Comparison of ENCODE assay signal across 20 mouse cellular contexts in genomic region chr1:149922219-149922618, GRCm38 (mm10). TPM values are rescaled to one million over a fixed set of nuclear protein-coding genes. Genes with fewer than 3 reads are reported as not detected.
DNase-seq lines count a peak whose midpoint lies in the region; ATAC-seq and TF ChIP-seq lines count a peak whose summit lies in the region.
"Had no signal": no experiment of that assay in that cellular context is flagged by ENCODE, and none has a peak within 500 bp of the region (broad histone marks: within the 10 kb centered on the region; RNA-seq: fewer than 3 reads in every experiment).

No protein-coding gene starts in this region.

- no peak overlapping the region for H3K4me2 ChIP-seq in kidney, postnatal 0 days (ENCODE audit: low read length)
- no peak overlapping the region for H3K4me2 ChIP-seq in intestine, embryonic 15.5 days (replicated peaks)
- H3K4me2 ChIP-seq in stomach, embryonic 16.5 days (ENCODE audit: low read depth, low read length): peak overlapping the region; percentile 5; the same call in 1 of the 2 replicates
- H3K4me2 ChIP-seq: embryonic facial prominence, embryonic 12.5 days; forebrain, embryonic 12.5 days; heart, embryonic 13.5 days; hindbrain, embryonic 15.5 days had no signal

- ATAC-seq in kidney, postnatal 0 days (replicated peaks; ENCODE audit: low FRiP score, low read depth): no peak
- ATAC-seq in intestine, embryonic 15.5 days: peak; percentile 65; the same call in 1 of the 2 replicates
- ATAC-seq in stomach, embryonic 16.5 days (ENCODE audit: insufficient read depth, low FRiP score): peak; percentile 71; the same call in 1 of the 2 replicates

- 25% methylated on average over 1 of the region's 1 CpGs for WGBS in kidney, postnatal 0 days
- 52% methylated on average over 1 of the region's 1 CpGs for WGBS in intestine, embryonic 15.5 days
- WGBS in stomach, embryonic 16.5 days: 53% methylated on average over 1 of the region's 1 CpGs

- no peak for TF ChIP-seq CTCF in kidney, postnatal 0 days (IDR thresholded peaks at IDR 0.05; ENCODE audit: low read depth)

- H3K4me1 ChIP-seq in kidney, postnatal 0 days (replicated peaks; ENCODE audit: insufficient read depth, low read length): no peaks in the 10 kb centered on the region
- H3K4me1 ChIP-seq in intestine, embryonic 15.5 days (replicated peaks): no peaks in the 10 kb centered on the region
- H3K4me1 ChIP-seq in stomach, embryonic 16.5 days (ENCODE audit: control insufficient read depth, insufficient read depth, low read length): no peaks in the 10 kb centered on the region
- H3K4me1 ChIP-seq: embryonic facial prominence, embryonic 12.5 days; forebrain, embryonic 12.5 days; heart, embryonic 13.5 days; hindbrain, embryonic 15.5 days had no signal

- DNase-seq in kidney, postnatal 0 days (ENCODE audit: low spot score): no peak
- no peak for DNase-seq in kidney, adult 8-10 months
- DNase-seq in retina, embryonic 14.5 days (ENCODE audit: low spot score): peak; percentile 8
- DNase-seq in testis, postnatal 10 days (ENCODE audit: low spot score): no peak
- no peak for DNase-seq in urinary bladder, adult 18-20 months (ENCODE audit: low spot score in 2 of 2)
- DNase-seq in adrenal gland, adult 2 months: no peak
- DNase-seq: adrenal gland, adult 8-10 months; adrenal gland, postnatal 36 days; cerebellum, adult 2 months; cerebellum, postnatal 10 days; gastrocnemius, postnatal 36 days; heart, adult 11 months; heart, postnatal 36 days had no signal

- H3K27me3 ChIP-seq in kidney, postnatal 0 days (ENCODE audit: insufficient read depth, low read length): no peaks in the 10 kb centered on the region
- H3K27me3 ChIP-seq in intestine, embryonic 15.5 days (replicated peaks): no peaks in the 10 kb centered on the region
- H3K27me3 ChIP-seq in stomach, embryonic 16.5 days (ENCODE audit: control insufficient read depth, insufficient read depth, low read length): no peaks in the 10 kb centered on the region
- H3K27me3 ChIP-seq: CH12.LX; embryonic facial prominence, embryonic 12.5 days; forebrain, embryonic 12.5 days; heart, embryonic 13.5 days; hindbrain, embryonic 15.5 days had no signal

- no peak overlapping the region for H3K4me3 ChIP-seq in kidney, postnatal 0 days (replicated peaks; ENCODE audit: low read depth, low read length)
- H3K4me3 ChIP-seq in intestine, embryonic 15.5 days (replicated peaks): no peak overlapping the region
- peak overlapping the region; percentile 12; the same call in 1 of the 2 replicates for H3K4me3 ChIP-seq in stomach, embryonic 16.5 days (replicated peaks; ENCODE audit: low read length)
- H3K4me3 ChIP-seq: embryonic facial prominence, embryonic 12.5 days; forebrain, embryonic 12.5 days; heart, embryonic 13.5 days; hindbrain, embryonic 15.5 days had no signal

- peak overlapping the region; percentile 31; the same call in 1 of the 2 replicates for H3K27ac ChIP-seq in kidney, postnatal 0 days
- no peak overlapping the region for H3K27ac ChIP-seq in intestine, embryonic 15.5 days
- peak overlapping the region; percentile 54 for H3K27ac ChIP-seq in stomach, embryonic 16.5 days (ENCODE audit: low read length)
- H3K27ac ChIP-seq: embryonic facial prominence, embryonic 12.5 days; forebrain, embryonic 12.5 days; heart, embryonic 13.5 days; hindbrain, embryonic 15.5 days had no signal

- no peak overlapping the region for H3K9ac ChIP-seq in kidney, postnatal 0 days (ENCODE audit: low read depth, low read length)
- H3K9ac ChIP-seq in intestine, embryonic 15.5 days: no peak overlapping the region
- H3K9ac ChIP-seq in stomach, embryonic 16.5 days (ENCODE audit: low read length): no peak overlapping the region
- H3K9ac ChIP-seq: embryonic facial prominence, embryonic 12.5 days; forebrain, embryonic 12.5 days; heart, embryonic 13.5 days; hindbrain, embryonic 15.5 days had no signal

- H3K9me3 ChIP-seq in kidney, postnatal 0 days (replicated peaks; ENCODE audit: low read length): no peaks in the 10 kb centered on the region
- no peaks in the 10 kb centered on the region for H3K9me3 ChIP-seq in intestine, embryonic 15.5 days
- no peaks in the 10 kb centered on the region for H3K9me3 ChIP-seq in stomach, embryonic 16.5 days (replicated peaks; ENCODE audit: control insufficient read depth, low read length)
- H3K9me3 ChIP-seq: embryonic facial prominence, embryonic 12.5 days; forebrain, embryonic 12.5 days; heart, embryonic 13.5 days; hindbrain, embryonic 15.5 days had no signal

- H3K36me3 ChIP-seq in kidney, postnatal 0 days (ENCODE audit: insufficient read depth, low read length): no peaks in the 10 kb centered on the region
- H3K36me3 ChIP-seq in intestine, embryonic 15.5 days: no peaks in the 10 kb centered on the region
- H3K36me3 ChIP-seq in stomach, embryonic 16.5 days (ENCODE audit: control insufficient read depth, insufficient read depth, low read length): no peaks in the 10 kb centered on the region
- H3K36me3 ChIP-seq: embryonic facial prominence, embryonic 12.5 days; forebrain, embryonic 12.5 days; heart, embryonic 13.5 days; hindbrain, embryonic 15.5 days had no signal

RNA-seq across cellular contexts. Expression of gene Pla2g4a, which starts 38.9 kb away (rescaled TPM):
- polyA plus RNA-seq in kidney, postnatal 0 days (2015; fragmentation: Nextera tagmentation; extraction: Ambion mirVana): 58.0 and 59.1 TPM in 2 replicates
- polyA plus RNA-seq in intestine, embryonic 15.5 days (2015; fragmentation: Nextera tagmentation; extraction: Ambion mirVana): 31.3 and 39.5 TPM in 2 replicates
- 45.6 and 52.2 TPM in 2 replicates for polyA plus RNA-seq in stomach, embryonic 16.5 days (2015; fragmentation: Nextera tagmentation; extraction: Ambion mirVana)
- total RNA-seq in adrenal gland, adult 2 months (2021): 1 to 10 TPM; 4.1 to 5.8 TPM
- 0.13 and 0.16 TPM in 2 replicates for polyA plus RNA-seq in adrenal gland, adult 2 months (2012; rRNA removed)

Comparison
In these comparisons a context has a peak if more than half of its experiments do, and no peak if none do; other contexts are left out.
1. RNA of gene Pla2g4a, which starts 38.9 kb away (polyA plus RNA-seq): 58.0 to 59.1 TPM in kidney, postnatal 0 days, 45.6 to 52.2 TPM in stomach, embryonic 16.5 days and 31.3 to 39.5 TPM in intestine, embryonic 15.5 days; 0.13 to 0.16 TPM in adrenal gland, adult 2 months; every median in the first group is over 10 times any median in the second.